Mouse (Mus musculus) liver, embryonic 16.5 days (tissue): ENCODE measurements around the gene Serpinh1. TPM values are rescaled to one million over a fixed set of nuclear protein-coding genes. Genes with fewer than 3 reads are reported as not detected.

Source experiments
- ATAC-seq: fragments of 200-750 bp; cut with Nextera tagmentation; 2 replicates; pipeline ENCODE4 v1.8.0; 2017; ENCODE audit warnings: low read depth, mild to moderate bottlenecking, moderate number of reproducible peaks, moderate library complexity
- H3K27ac ChIP-seq: fragments of 300-500 bp; sonication (generic); 2 replicates; pipeline ENCODE4 v1.5.1; 2014; ENCODE audit warnings: mild to moderate bottlenecking, low read length
- H3K27me3 ChIP-seq: fragments of 300-500 bp; sonication (generic); 2 replicates; pipeline ENCODE4 v1.6.1; 2014; ENCODE audit warnings: low read depth, low read length, mixed read lengths; ENCODE audit not compliant: control insufficient read depth, insufficient read depth
- H3K36me3 ChIP-seq: fragments of 300-500 bp; sonication (generic); 2 replicates; pipeline ENCODE4 v1.6.1; 2014; ENCODE audit warnings: mild to moderate bottlenecking; ENCODE audit not compliant: control insufficient read depth, insufficient read depth
- H3K4me1 ChIP-seq: fragments of 300-500 bp; sonication (generic); 2 replicates; pipeline ENCODE4 v1.6.1; 2014; ENCODE audit warnings: low read depth, low read length, mixed read lengths; ENCODE audit not compliant: control insufficient read depth
- H3K4me2 ChIP-seq: fragments of 300-500 bp; sonication (generic); 2 replicates; pipeline ENCODE4 v1.6.1; 2014; ENCODE audit warnings: low read depth, low read length, mixed read lengths
- H3K4me3 ChIP-seq: fragments of 300-500 bp; sonication (generic); 2 replicates; pipeline ENCODE4 v1.5.1; 2014; ENCODE audit warnings: low read depth, mild to moderate bottlenecking, low read length
- H3K9ac ChIP-seq: fragments of 300-500 bp; sonication (generic); 2 replicates; pipeline ENCODE4 v1.6.1; 2014; ENCODE audit warnings: low read depth, low read length
- H3K9me3 ChIP-seq: fragments of 300-500 bp; sonication (generic); replicated peaks from 2 replicates; pipeline ENCODE4 v1.6.1; 2016; ENCODE audit warnings: low read length; ENCODE audit not compliant: control insufficient read depth
- WGBS: fragments of 180-500 bp; shearing (Covaris S2); extraction: QIAGEN DNeasy Blood & Tissue Kit; methylation state at CpG from one replicate; pipeline ENCODE4 v1.1.7; 2014; ENCODE audit not compliant: insufficient replicate concordance; 5-methylcytosine and 5-hydroxymethylcytosine counted together
- polyA plus RNA-seq: library from polyadenylated mRNA; unstranded; fragments of >200 nt; fragmentation: Nextera tagmentation; extraction: Ambion mirVana; gene quantifications from 2 replicates; pipeline ENCODE4 v1.2.1, GENCODE M21; 2015

Gene Serpinh1
- polyA plus RNA-seq, 1 experiment from 2014 or later: 72.1 TPM

DNA sequence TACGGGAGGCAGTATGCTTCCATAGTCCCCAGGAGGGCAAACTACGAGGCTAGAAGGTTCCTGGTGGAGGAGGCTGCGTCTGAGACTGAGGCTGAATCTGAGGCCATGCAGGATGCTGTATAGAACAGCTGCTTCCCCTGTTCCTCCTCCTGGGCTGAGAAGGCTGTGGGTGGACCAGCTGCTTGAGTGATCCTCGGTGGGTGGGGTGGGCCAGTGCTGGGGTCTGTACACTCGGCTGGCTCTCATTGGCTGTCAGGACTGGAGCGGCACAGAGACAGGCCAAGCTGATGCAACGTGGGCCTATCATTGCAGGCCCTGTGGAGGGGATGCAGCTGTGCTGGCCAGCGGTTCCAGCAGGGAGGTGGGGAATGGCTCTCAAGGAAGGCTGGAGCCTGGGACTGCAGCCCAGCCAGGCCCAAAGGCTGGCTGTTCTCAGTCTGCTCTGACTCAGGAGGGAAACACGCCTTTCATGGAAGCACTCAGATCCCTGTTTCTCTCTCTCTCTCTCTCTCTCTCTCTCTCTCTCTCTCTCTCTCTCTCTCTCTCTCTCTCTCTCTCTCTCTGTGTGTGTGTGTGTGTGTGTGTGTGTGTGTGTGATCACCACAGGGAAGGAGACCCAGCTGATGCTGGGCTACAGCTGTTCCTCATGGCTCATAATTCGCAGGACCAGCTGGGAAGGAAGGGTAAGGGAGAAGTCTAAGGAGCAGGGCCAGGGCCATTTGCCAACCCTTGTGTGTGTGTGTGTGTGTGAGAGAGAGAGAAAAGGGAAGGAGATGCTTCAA, 7.2 kb upstream of the Serpinh1 start:
- Histone ChIP-seq H3K4me3 (no peak overlapping the region), H3K4me2 (no peak overlapping the region), H3K9me3 (no peaks in the 10 kb centered on the region), H3K36me3 (no peaks in the 10 kb centered on the region), H3K27ac (no peak overlapping the region; the same call in 1 of the 2 replicates), H3K9ac (no peak overlapping the region), H3K4me1 (peaks cover 6% of the 10 kb centered on the region), H3K27me3 (no peaks in the 10 kb centered on the region; the same call in 1 of the 2 replicates)
- 23% methylated on average over 10 of the region's 10 CpGs for WGBS
- ATAC-seq: peak; percentile 71

DNA sequence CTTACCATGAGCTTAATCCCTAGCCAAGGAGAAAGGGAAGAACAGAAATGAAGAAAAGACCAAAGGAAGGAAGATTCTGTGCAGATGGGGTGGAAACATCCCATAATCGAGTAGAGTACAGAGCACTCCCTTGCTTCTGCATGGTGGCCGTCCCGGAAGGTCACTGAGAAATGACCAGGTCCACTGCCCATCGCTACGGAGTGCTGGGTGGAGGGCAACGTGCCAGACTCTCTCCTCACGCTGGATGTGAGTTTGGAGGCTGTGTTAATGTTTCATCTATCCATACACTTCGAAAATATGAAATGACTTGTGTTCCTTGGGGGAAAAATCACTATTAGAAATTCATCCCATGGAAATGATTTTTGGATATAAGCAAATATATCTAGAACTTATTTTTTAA, 5.3 kb upstream of the Serpinh1 start:
- no peak overlapping the region for H3K9ac ChIP-seq
- H3K4me2 ChIP-seq: no peak overlapping the region
- no peak overlapping the region for H3K4me3 ChIP-seq
- H3K36me3 ChIP-seq: no peaks in the 10 kb centered on the region
- no peak for ATAC-seq
- H3K27me3 ChIP-seq: peaks cover 6% of the 10 kb centered on the region
- peaks cover 6% of the 10 kb centered on the region for H3K4me1 ChIP-seq
- 66% methylated on average over 8 of the region's 8 CpGs for WGBS
- no peak overlapping the region for H3K27ac ChIP-seq
- H3K9me3 ChIP-seq: no peaks in the 10 kb centered on the region

DNA sequence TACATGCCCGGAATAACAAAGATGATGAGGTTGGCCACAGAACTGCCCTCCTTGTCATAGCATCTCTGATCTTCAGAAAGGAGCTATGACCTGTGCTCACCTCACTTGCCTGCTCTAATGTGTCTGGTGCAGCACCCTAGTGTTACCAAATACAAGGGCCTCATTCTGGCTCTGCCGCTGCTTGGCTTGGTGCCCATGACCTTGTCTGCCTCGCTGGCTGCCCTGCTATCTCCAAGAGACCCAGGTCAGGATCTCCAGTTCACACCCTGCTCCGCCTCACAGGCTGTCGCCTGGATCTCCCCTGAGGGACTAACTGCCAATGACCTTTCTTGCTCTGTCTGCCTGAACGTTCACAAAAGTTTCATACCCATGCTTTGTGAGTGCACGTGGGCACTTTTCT, 4.2 kb upstream of the Serpinh1 start:
- Histone ChIP-seq H3K27me3 (peaks cover 8% of the 10 kb centered on the region), H3K4me2 (no peak overlapping the region), H3K4me3 (no peak overlapping the region), H3K9me3 (no peaks in the 10 kb centered on the region), H3K9ac (no peak overlapping the region), H3K27ac (no peak overlapping the region), H3K36me3 (no peaks in the 10 kb centered on the region), H3K4me1 (peaks cover 6% of the 10 kb centered on the region)
- no peak for ATAC-seq
- 43% methylated on average over 7 of the region's 7 CpGs for WGBS

- H3K27ac ChIP-seq: 0 out of 2 replicates have a peak overlapping the region, but pooled peaks have one; percentile 19
- H3K9ac ChIP-seq: no peak overlapping the region; the same call in 1 of the 2 replicates
- H3K4me2 ChIP-seq: no peak overlapping the region
- H3K4me3 ChIP-seq: no peak overlapping the region
- no peaks in the 10 kb centered on the region for H3K9me3 ChIP-seq
- H3K36me3 ChIP-seq: no peaks in the 10 kb centered on the region
- 45% methylated on average over 9 of the region's 9 CpGs for WGBS
- no peak; the same call in 1 of the 2 replicates for ATAC-seq
- peaks cover 6% of the 10 kb centered on the region for H3K4me1 ChIP-seq
- peaks cover 8% of the 10 kb centered on the region for H3K27me3 ChIP-seq
Measured at GRCm38 (mm10) chr7:99356244-99356930, 3.3 kb upstream of the Serpinh1 start.

- WGBS: 24% methylated on average over 7 of the region's 7 CpGs
- H3K27me3 ChIP-seq: peaks cover 8% of the 10 kb centered on the region
- no peak for ATAC-seq
- no peaks in the 10 kb centered on the region for H3K9me3 ChIP-seq
- no peaks in the 10 kb centered on the region for H3K36me3 ChIP-seq
- no peak overlapping the region for H3K4me3 ChIP-seq
- no peak overlapping the region for H3K27ac ChIP-seq
- H3K4me2 ChIP-seq: no peak overlapping the region
- peaks cover 6% of the 10 kb centered on the region for H3K4me1 ChIP-seq
- no peak overlapping the region; the same call in 1 of the 2 replicates for H3K9ac ChIP-seq
Measured at GRCm38 (mm10) chr7:99355731-99356131, 2.7 kb upstream of the Serpinh1 start.

DNA sequence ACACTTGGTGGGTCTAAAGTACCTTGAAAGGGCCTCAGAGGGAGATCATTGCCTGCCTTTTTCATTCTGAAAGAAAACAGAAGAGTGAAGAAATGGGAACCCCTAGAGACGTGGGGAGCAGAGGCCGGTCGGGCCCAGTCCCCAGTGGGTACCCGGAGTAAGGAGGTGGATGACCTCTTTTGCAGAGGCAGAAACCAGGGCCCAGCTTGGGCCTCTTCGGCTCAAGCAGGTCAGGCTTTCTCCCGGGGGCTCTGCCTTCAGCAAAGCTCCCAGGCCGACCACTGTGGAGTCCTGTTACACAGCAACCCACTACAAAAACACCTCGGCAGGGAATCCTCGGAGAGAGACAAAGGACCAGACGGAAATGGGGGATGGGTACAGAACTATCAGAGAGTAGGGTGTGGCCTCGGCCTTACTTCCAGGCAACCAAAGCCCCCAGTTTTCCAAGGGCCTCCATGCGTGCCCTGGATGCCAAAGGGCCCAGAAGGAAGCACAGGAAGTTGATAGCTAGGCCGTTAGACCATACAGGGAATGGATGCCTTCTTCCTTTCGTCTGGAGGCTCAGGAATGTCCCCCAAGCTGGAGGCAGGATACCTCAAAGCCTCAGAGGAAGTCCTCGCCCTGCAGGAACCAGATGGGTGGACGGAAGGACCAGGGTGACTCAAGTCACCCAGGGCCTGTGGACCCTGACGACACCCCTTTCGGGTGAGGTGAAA, 1.1 kb downstream of the Serpinh1 start:
- peaks cover 8% of the 10 kb centered on the region for H3K27me3 ChIP-seq

GRCm38 (mm10) chr7:99351104-99351801, 1.8 kb downstream of the Serpinh1 start:
- Histone ChIP-seq H3K4me3 (peak overlapping the region; percentile 52), H3K4me2 (peak overlapping the region; percentile 49; the same call in 1 of the 2 replicates), H3K27me3 (peaks cover 8% of the 10 kb centered on the region), H3K9ac (peak overlapping the region; percentile 46; the same call in 1 of the 2 replicates), H3K9me3 (no peaks in the 10 kb centered on the region), H3K27ac (no peak overlapping the region), H3K36me3 (no peaks in the 10 kb centered on the region; the same call in 1 of the 2 replicates), H3K4me1 (no peaks in the 10 kb centered on the region)
- ATAC-seq: no peak
- 48% methylated on average over 12 of the region's 12 CpGs for WGBS

More for the DNA sequence above, 1.1 kb downstream of the Serpinh1 start:
- H3K4me3 ChIP-seq: peak overlapping the region; percentile 52
- H3K9ac ChIP-seq: peak overlapping the region; percentile 46
- H3K36me3 ChIP-seq: no peaks in the 10 kb centered on the region; the same call in 1 of the 2 replicates
- H3K9me3 ChIP-seq: no peaks in the 10 kb centered on the region
- peaks cover under 1% of the 10 kb centered on the region; the same call in 1 of the 2 replicates for H3K4me1 ChIP-seq
- WGBS: 20% methylated on average over 18 of the region's 18 CpGs
- ATAC-seq: no peak
- no peak overlapping the region for H3K27ac ChIP-seq
- H3K4me2 ChIP-seq: peak overlapping the region; percentile 49
